Mouse (Mus musculus) ES-E14 (cell line): Measurements from ENCODE around the gene Dab1. TPM values are rescaled to one million over a fixed set of nuclear protein-coding genes. Genes with fewer than 3 reads are reported as not detected.

Source experiments
- DNase-seq: peaks from one replicate; pipeline ENCODE4 v3.0.0-alpha.2; 2013; ENCODE audit warnings: low read depth, low spot score
- H3K27ac ChIP-seq: 2 replicates; pipeline ENCODE4 v1.5.1; 2012; ENCODE audit warnings: low read depth, mild to moderate bottlenecking, low read length, moderate library complexity, mixed read lengths; ENCODE audit not compliant: poor library complexity, insufficient read depth, severe bottlenecking
- H3K36me3 ChIP-seq: 2 replicates; pipeline ENCODE4 v1.6.1; 2012; ENCODE audit warnings: mild to moderate bottlenecking, low read length, moderate library complexity, mixed read lengths; ENCODE audit not compliant: control insufficient read depth, poor library complexity, insufficient read depth, severe bottlenecking
- H3K4me1 ChIP-seq, 2 experiments: fragments of 150-350 bp in 1 of 2; sonication (generic) in 1 of 2; 2 replicates each; pipeline ENCODE4 v1.6.1; 2012; ENCODE audit warnings: low read length in 2 of 2, mild to moderate bottlenecking in 1 of 2, mixed read lengths in 1 of 2; ENCODE audit not compliant: control insufficient read depth in 2 of 2, insufficient read depth in 2 of 2, poor library complexity in 1 of 2
- H3K4me3 ChIP-seq, 2 experiments: fragments of 150-350 bp in 1 of 2; sonication (generic) in 1 of 2; 2 replicates each; pipeline ENCODE4 v1.5.1; 2012; ENCODE audit warnings: low read length in 2 of 2, low read depth in 1 of 2, mild to moderate bottlenecking in 1 of 2, mixed read lengths in 1 of 2; ENCODE audit not compliant: insufficient read depth in 1 of 2, poor library complexity in 1 of 2, severe bottlenecking in 1 of 2
- H3K9ac ChIP-seq: 2 replicates; pipeline ENCODE4 v1.6.1; 2012; ENCODE audit warnings: low read depth, mild to moderate bottlenecking, low read length, mixed read lengths; ENCODE audit not compliant: poor library complexity, insufficient read depth, severe bottlenecking
- H3K9me3 ChIP-seq: fragments of 150-350 bp; sonication (generic); 2 replicates; pipeline ENCODE4 v1.6.1; 2012; ENCODE audit warnings: low read depth, mild to moderate bottlenecking, low read length; ENCODE audit not compliant: control insufficient read depth, insufficient read depth
- CHD2 ChIP-seq: IDR thresholded peaks from 2 replicates; pipeline ENCODE4 v1.6.1; 2014; ENCODE audit warnings: mild to moderate bottlenecking, low read depth, low read length, inconsistent platforms
- HCFC1 ChIP-seq: IDR thresholded peaks from 2 replicates; pipeline ENCODE4 v1.6.1; 2012; ENCODE audit warnings: low read length, inconsistent platforms, borderline replicate concordance; ENCODE audit not compliant: insufficient read depth
- MAFK ChIP-seq: IDR thresholded peaks from 2 replicates; pipeline ENCODE4 v1.6.1; 2014; ENCODE audit warnings: mild to moderate bottlenecking, low read depth, low read length, inconsistent platforms; ENCODE audit not compliant: insufficient read depth
- ZC3H11A ChIP-seq: IDR thresholded peaks from 2 replicates; pipeline ENCODE4 v1.6.1; 2012; ENCODE audit warnings: low read depth, mild to moderate bottlenecking, inconsistent platforms, low read length, borderline replicate concordance
- ZNF384 ChIP-seq: IDR thresholded peaks from 2 replicates; pipeline ENCODE4 v1.6.1; 2012; ENCODE audit warnings: low read depth, low read length, inconsistent platforms
- in situ Hi-C, 2 experiments: fragments of 600-800 bp; cut with MboI; formaldehyde crosslinking; loops; one replicate each; pipeline ENCODE4 v1.15.1; 2025; ENCODE audit warnings: low sequenced_read_pairs in 2 of 2, inconsistent platforms in 1 of 2; ENCODE audit not compliant: unreplicated experiment in 2 of 2
- total RNA-seq: library from RNA; depleted of rRNA; stranded (reverse); fragments of 300-350 nt; gene quantifications from 2 replicates; pipeline ENCODE4 v1.2.3, GENCODE M21; 2012

Gene Dab1
- total RNA-seq, 1 experiment, result 7.9 TPM

- Histone ChIP-seq H3K9me3 (no peaks in the 10 kb centered on the region; the same call in 1 of the 2 replicates), H3K27ac (no peak overlapping the region), H3K9ac (no peak overlapping the region), H3K4me1 (peaks cover 2 to 3% of the 10 kb centered on the region in 2 experiments; a peak in 3 of 4 replicates), H3K4me3 (no peak overlapping the region), H3K36me3 (no peaks in the 10 kb centered on the region)
- TF ChIP-seq ZNF384 (no peak), HCFC1 (no peak), CHD2 (no peak), ZC3H11A (no peak), MAFK (no peak)
- DNase-seq, result no peak
- in situ Hi-C loops, result no loop called here
These were observed 1023.8 kb downstream of the Dab1 start for GRCm38 (mm10) chr4:104642761-104643469.

GRCm38 (mm10) chr4:104643534-104644356 is 1024.6 kb downstream of the Dab1 start:
- DNase-seq, result no peak
- Histone ChIP-seq H3K4me3 (no peak overlapping the region), H3K9me3 (no peaks in the 10 kb centered on the region; the same call in 1 of the 2 replicates), H3K9ac (no peak overlapping the region; the same call in 1 of the 2 replicates), H3K27ac (no peak overlapping the region), H3K36me3 (no peaks in the 10 kb centered on the region), H3K4me1 (peaks cover 2 to 3% of the 10 kb centered on the region in 2 experiments; a peak in 3 of 4 replicates)
- no peak for TF ChIP-seq CHD2
- TF ChIP-seq MAFK, result no peak
- no peak for TF ChIP-seq ZNF384
- TF ChIP-seq HCFC1, result no peak
- TF ChIP-seq ZC3H11A, result no peak
- in situ Hi-C loops, result no loop called here

DNA sequence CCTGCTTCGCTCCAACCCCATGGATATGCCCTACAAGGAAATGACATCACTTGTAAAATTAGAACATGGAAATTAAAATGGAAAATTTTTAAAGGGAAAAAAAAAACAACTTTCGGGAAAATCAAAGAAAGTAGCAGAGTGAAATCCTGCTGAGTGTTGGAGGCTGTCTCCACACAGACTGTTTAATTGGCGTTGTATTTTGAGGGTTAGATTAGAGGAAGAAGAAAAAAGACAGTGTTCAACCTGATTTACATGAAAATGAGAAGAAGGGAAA is 1025.1 kb downstream of the Dab1 start:
- DNase-seq, result no peak
- H3K27ac ChIP-seq, result no peak overlapping the region
- no peak overlapping the region for H3K4me3 ChIP-seq
- H3K4me1 ChIP-seq, result peaks cover 2 to 3% of the 10 kb centered on the region in 2 experiments; a peak in 3 of 4 replicates
- H3K9me3 ChIP-seq, result no peaks in the 10 kb centered on the region; the same call in 1 of the 2 replicates
- in situ Hi-C loops, result no loop called here
- no peaks in the 10 kb centered on the region for H3K36me3 ChIP-seq
- TF ChIP-seq CHD2 (no peak), MAFK (no peak), ZNF384 (no peak), HCFC1 (no peak)
- no peak overlapping the region for H3K9ac ChIP-seq

GRCm38 (mm10) chr4:104644862-104645261 is 1025.7 kb downstream of the Dab1 start:
- TF ChIP-seq HCFC1 (no peak), MAFK (no peak), ZC3H11A (no peak), CHD2 (no peak), ZNF384 (no peak)
- in situ Hi-C loops, result no loop called here

More at GRCm38 (mm10) chr4:104644862-104645261, 1025.7 kb downstream of the Dab1 start:
- DNase-seq, result no peak
- Histone ChIP-seq H3K4me3 (no peak overlapping the region), H3K9ac (no peak overlapping the region), H3K27ac (no peak overlapping the region), H3K4me1 (peaks cover 2 to 3% of the 10 kb centered on the region in 2 experiments; a peak in 3 of 4 replicates), H3K36me3 (no peaks in the 10 kb centered on the region), H3K9me3 (peaks cover under 1% of the 10 kb centered on the region; the same call in 1 of the 2 replicates)
